Mouse (Mus musculus) neural tube, embryonic 10.5 days (tissue): ENCODE measurements at regions not wholly inside any gene's neighbourhood (a gene's known extent, or its start where the extent isn't known, plus 50 kb on each side); places are given as distances from the start of the nearest gene placed in this dataset.
A peak's percentile ranks its signal among the peaks of the same experiment; 100 is the strongest.

Experiments used
- DNase-seq: peaks from one replicate; pipeline ENCODE4 v3.0.0-alpha.2; 2017; ENCODE audit warnings: low spot score; ENCODE audit errors: extremely low spot score

- no peak for DNase-seq
Observed at GRCm38 (mm10) chr12:107658241-107658640, 169.8 kb downstream of the 3110018I06Rik start.

GRCm38 (mm10) chr12:107658821-107659220 lies 170.4 kb downstream of the 3110018I06Rik start:
- DNase-seq = no peak

- peak; percentile 40 for DNase-seq
Observed at GRCm38 (mm10) chr12:107662624-107663023, 174.2 kb downstream of the 3110018I06Rik start.

- DNase-seq = no peak
Observed at GRCm38 (mm10) chr12:107667836-107668235, 179.4 kb downstream of the 3110018I06Rik start.

GRCm38 (mm10) chr12:107669046-107669445 lies 180.6 kb downstream of the 3110018I06Rik start:
- no peak for DNase-seq

- DNase-seq = no peak
Observed at GRCm38 (mm10) chr12:107669450-107669849, 181.0 kb downstream of the 3110018I06Rik start.

GRCm38 (mm10) chr12:107669910-107670309 lies 181.5 kb downstream of the 3110018I06Rik start:
- no peak for DNase-seq

GRCm38 (mm10) chr12:107677076-107677475 lies 188.6 kb downstream of the 3110018I06Rik start:
- DNase-seq = no peak

GRCm38 (mm10) chr12:107687447-107687846 lies 199.0 kb downstream of the 3110018I06Rik start:
- no peak for DNase-seq

GRCm38 (mm10) chr12:107689418-107689817 lies 201.0 kb downstream of the 3110018I06Rik start:
- no peak for DNase-seq

- no peak for DNase-seq
Observed at GRCm38 (mm10) chr12:107690061-107690460, 201.6 kb downstream of the 3110018I06Rik start.

GRCm38 (mm10) chr12:107693693-107694092 lies 205.3 kb downstream of the 3110018I06Rik start:
- DNase-seq = no peak

GRCm38 (mm10) chr12:107695014-107695413 lies 206.6 kb downstream of the 3110018I06Rik start:
- DNase-seq = no peak

GRCm38 (mm10) chr12:107695438-107696267 lies 207.2 kb downstream of the 3110018I06Rik start:
- DNase-seq = no peak

GRCm38 (mm10) chr12:107700317-107700716 lies 211.9 kb downstream of the 3110018I06Rik start:
- no peak for DNase-seq

- DNase-seq = no peak
Observed at GRCm38 (mm10) chr12:107700868-107701597, 212.6 kb downstream of the 3110018I06Rik start.

GRCm38 (mm10) chr12:107708812-107709211 lies 220.4 kb downstream of the 3110018I06Rik start:
- no peak for DNase-seq

GRCm38 (mm10) chr12:107711017-107711416 lies 222.6 kb downstream of the 3110018I06Rik start:
- DNase-seq = no peak

GRCm38 (mm10) chr12:107711675-107712074 lies 223.2 kb downstream of the 3110018I06Rik start:
- no peak for DNase-seq

GRCm38 (mm10) chr12:107713191-107713590 lies 224.8 kb downstream of the 3110018I06Rik start:
- DNase-seq = no peak

- DNase-seq = no peak
Observed at GRCm38 (mm10) chr12:107714846-107715245, 226.4 kb downstream of the 3110018I06Rik start.

GRCm38 (mm10) chr12:107715871-107716270 lies 227.4 kb downstream of the 3110018I06Rik start:
- no peak for DNase-seq
